Mouse (Mus musculus) megakaryocyte, embryonic 14.5 days (primary cell): ENCODE results near the gene Supv3l1.

ENCODE experiments used
- FLI1 ChIP-seq: IDR thresholded peaks from 2 replicates; pipeline ENCODE4 v1.6.1; 2012; ENCODE audit warnings: low read length, inconsistent platforms, mixed read lengths
- GATA1 ChIP-seq: IDR thresholded peaks from 3 replicates; pipeline ENCODE4 v1.6.1; 2012; ENCODE audit warnings: mixed read lengths, low read length, inconsistent platforms, borderline replicate concordance

DNA sequence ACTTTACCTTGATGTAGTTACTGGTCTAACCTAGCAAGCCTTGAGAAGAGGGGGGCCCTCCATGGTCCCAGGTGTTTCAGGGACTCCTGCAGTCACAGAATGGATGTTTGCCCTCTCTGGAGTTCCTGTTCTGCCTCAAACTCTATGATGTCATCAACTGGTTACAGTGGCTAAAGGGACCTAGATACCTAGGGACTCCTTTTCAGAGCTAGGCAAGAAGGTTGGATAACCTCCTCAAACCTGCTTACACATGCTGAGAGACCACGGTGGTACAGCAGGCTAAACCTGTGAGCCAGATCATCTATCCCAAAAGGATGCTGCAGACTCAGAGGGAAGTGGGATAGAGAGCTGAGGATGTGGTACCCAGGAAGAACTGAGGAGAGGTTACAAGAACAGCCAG lies 69.7 kb downstream of the Supv3l1 start, which contains the start of gene Hk1:
- no peak for TF ChIP-seq GATA1
- TF ChIP-seq FLI1: no peak
